Mouse (Mus musculus) intestine, embryonic 14.5 days (tissue): ENCODE results near the gene Fxyd3. TPM values are rescaled to one million over a fixed set of nuclear protein-coding genes. Genes with fewer than 3 reads are reported as not detected.

ENCODE experiments used
- ATAC-seq: fragments of 200-750 bp; cut with Nextera tagmentation; replicated peaks from 2 replicates; pipeline ENCODE4 v1.8.0; 2017; ENCODE audit warnings: low read depth, moderate number of reproducible peaks, moderate TSS enrichment, moderate library complexity; ENCODE audit not compliant: low FRiP score, low TSS enrichment
- DNase-seq: peaks from one replicate; pipeline ENCODE4 v3.0.0-alpha.2; 2018; ENCODE audit warnings: low spot score
- H3K27ac ChIP-seq: fragments of 300-500 bp; sonication (generic); 2 replicates; pipeline ENCODE4 v1.5.1; 2014; ENCODE audit warnings: low read depth, mild to moderate bottlenecking, control low read depth
- H3K27me3 ChIP-seq: fragments of 300-500 bp; sonication (generic); replicated peaks from 2 replicates; pipeline ENCODE4 v1.6.1; 2014; ENCODE audit warnings: low read length, control low read depth; ENCODE audit not compliant: control insufficient read depth, insufficient read depth
- H3K36me3 ChIP-seq: fragments of 300-500 bp; sonication (generic); 2 replicates; pipeline ENCODE4 v1.6.1; 2014; ENCODE audit warnings: low read length, control low read depth; ENCODE audit not compliant: control insufficient read depth, insufficient read depth
- H3K4me1 ChIP-seq: fragments of 300-500 bp; sonication (generic); replicated peaks from 2 replicates; pipeline ENCODE4 v1.6.1; 2014; ENCODE audit warnings: low read length, control low read depth, mixed read lengths; ENCODE audit not compliant: control insufficient read depth, insufficient read depth
- H3K4me2 ChIP-seq: fragments of 300-500 bp; sonication (generic); 2 replicates; pipeline ENCODE4 v1.6.1; 2014; ENCODE audit warnings: low read length
- H3K4me3 ChIP-seq: fragments of 300-500 bp; sonication (generic); 2 replicates; pipeline ENCODE4 v1.5.1; 2014; ENCODE audit warnings: low read depth, low read length, control low read depth, mixed read lengths
- H3K9ac ChIP-seq: fragments of 300-500 bp; sonication (generic); 2 replicates; pipeline ENCODE4 v1.6.1; 2014; ENCODE audit warnings: mild to moderate bottlenecking, low read length
- H3K9me3 ChIP-seq: fragments of 300-500 bp; sonication (generic); 2 replicates; pipeline ENCODE4 v1.6.1; 2016; ENCODE audit warnings: low read length, control low read depth; ENCODE audit not compliant: control insufficient read depth
- WGBS: fragments of 180-500 bp; shearing (Covaris S2); extraction: QIAGEN DNeasy Blood & Tissue Kit; methylation state at CpG from one replicate; pipeline ENCODE4 v1.1.7; 2014; 5-methylcytosine and 5-hydroxymethylcytosine counted together
- polyA plus RNA-seq: library from polyadenylated mRNA; unstranded; fragments of >200 nt; fragmentation: Nextera tagmentation; extraction: Ambion mirVana; gene quantifications from 2 replicates; pipeline ENCODE4 v1.2.1, GENCODE M21; 2014

The Fxyd3 gene
- polyA plus RNA-seq, 1 experiment from 2014 or later = 71.5 TPM

DNA sequence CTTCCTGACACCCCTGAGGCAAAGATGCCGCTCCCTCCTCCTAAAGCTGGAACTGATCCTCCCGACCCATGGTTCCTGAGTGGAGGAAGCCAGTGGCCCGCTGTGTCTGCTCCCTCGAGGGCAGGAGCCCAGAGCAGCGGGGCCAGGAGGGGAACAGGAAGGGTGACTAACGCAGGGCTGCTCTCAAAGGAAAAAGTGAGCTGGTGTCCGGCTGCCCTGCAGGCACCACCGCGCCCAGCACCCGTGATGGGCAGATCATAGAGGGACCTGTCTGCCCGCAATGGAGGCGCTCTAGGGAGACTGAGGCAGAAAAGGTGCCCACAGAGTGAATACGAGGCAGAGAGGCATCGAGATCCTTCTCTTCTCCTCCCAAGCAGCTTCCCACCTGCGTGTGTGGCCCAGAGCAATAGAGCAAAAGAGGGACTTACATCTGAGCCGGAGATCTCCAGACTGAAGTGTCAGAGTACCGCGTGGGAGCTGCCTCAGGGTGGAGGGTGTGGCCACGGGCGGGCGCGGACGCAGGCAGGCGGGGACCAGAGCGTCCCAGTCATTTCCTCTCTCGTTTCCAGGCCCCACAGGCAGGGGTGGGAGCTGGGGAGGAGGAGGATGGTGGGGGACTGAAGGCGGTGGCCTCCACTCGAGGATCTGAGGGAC lies 34.7 kb downstream of the Fxyd3 start:
- ATAC-seq (0 out of 2 replicates have a peak, but pooled peaks have one; percentile 34), DNase-seq (no peak)
- Histone ChIP-seq H3K27me3 (peaks cover 25% of the 10 kb centered on the region), H3K4me3 (peak overlapping the region; percentile 30), H3K4me2 (peak overlapping the region; percentile 47), H3K9ac (0 out of 2 replicates have a peak overlapping the region, but pooled peaks have one; percentile 14), H3K27ac (no peak overlapping the region), H3K4me1 (0 out of 2 replicates have a peak, but pooled peaks cover 7% of the 10 kb centered on the region), H3K9me3 (no peaks in the 10 kb centered on the region), H3K36me3 (no peaks in the 10 kb centered on the region)
- 3% methylated on average over 28 of the region's 28 CpGs for WGBS

DNA sequence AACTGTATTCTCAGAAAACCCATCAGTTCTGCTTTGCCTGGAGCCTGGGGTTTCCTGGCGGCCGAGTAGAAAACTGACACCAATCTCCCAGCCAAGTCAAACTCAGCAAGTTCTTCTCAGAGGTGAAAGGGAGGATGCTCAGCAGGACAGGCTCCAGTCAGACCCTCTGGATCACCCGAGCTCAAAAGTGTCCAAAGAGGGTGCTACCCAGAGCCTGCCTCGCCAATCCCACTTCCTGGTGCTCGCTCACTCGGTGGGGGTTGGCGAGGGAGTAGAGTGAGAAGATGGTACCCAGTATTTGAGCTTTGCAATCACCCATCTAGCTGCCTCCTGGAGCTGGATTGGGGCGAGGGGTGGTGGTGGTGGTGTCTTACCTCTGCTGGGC lies 35.5 kb downstream of the Fxyd3 start:
- no peak overlapping the region for H3K4me2 ChIP-seq
- 39% methylated on average over 8 of the region's 8 CpGs for WGBS
- no peak for DNase-seq
- H3K36me3 ChIP-seq = no peaks in the 10 kb centered on the region
- peaks cover 25% of the 10 kb centered on the region for H3K27me3 ChIP-seq
- no peak overlapping the region for H3K27ac ChIP-seq
- H3K4me3 ChIP-seq = no peak overlapping the region
- no peak overlapping the region for H3K9ac ChIP-seq
- no peak for ATAC-seq
- no peaks in the 10 kb centered on the region for H3K9me3 ChIP-seq
- H3K4me1 ChIP-seq = 0 out of 2 replicates have a peak, but pooled peaks cover 7% of the 10 kb centered on the region

DNA sequence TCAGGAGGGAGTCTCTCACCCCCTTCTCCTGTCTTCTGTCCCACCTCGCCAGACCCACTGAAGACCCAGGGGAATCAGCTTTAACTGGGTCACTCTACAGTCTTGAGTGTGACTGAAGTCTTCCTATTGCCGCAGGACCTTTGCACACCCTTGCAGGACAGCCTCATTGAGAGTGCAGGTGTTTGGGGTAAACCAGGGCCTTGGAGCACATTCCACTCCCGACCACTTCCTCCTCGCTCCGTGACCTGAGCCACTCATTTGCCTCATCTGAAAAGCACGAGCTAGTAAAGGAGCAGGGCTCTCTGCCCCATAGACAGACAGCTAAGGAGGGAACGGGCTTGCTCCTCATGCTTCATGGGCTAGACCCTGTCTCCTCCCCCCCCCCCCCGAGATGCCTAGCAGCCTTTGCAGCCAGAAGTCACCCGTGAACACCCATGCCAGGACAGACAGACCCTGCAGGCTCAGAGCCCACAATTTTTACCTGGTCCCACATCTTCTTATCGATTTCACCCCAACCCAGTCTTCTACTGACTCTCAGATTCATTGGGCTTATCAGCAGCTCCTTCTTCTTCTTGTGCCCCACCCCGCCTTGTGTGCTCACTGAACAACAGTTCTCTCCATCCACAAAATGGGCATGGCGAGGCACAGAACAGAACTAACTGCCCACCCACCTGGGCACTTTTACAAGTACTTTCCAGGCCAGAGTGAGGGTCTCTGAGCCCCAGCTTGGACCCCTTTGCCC lies 36.1 kb downstream of the Fxyd3 start:
- ATAC-seq (no peak), DNase-seq (no peak)
- H3K27ac ChIP-seq = no peak overlapping the region
- H3K36me3 ChIP-seq = no peaks in the 10 kb centered on the region
- 73% methylated on average over 12 of the region's 12 CpGs for whole genome bisulfite sequencing
- 0 out of 2 replicates have a peak, but pooled peaks cover 7% of the 10 kb centered on the region for H3K4me1 ChIP-seq
- no peaks in the 10 kb centered on the region for H3K9me3 ChIP-seq
- H3K4me2 ChIP-seq = no peak overlapping the region
- no peak overlapping the region for H3K9ac ChIP-seq
- H3K27me3 ChIP-seq = peaks cover 25% of the 10 kb centered on the region
- H3K4me3 ChIP-seq = no peak overlapping the region

DNA sequence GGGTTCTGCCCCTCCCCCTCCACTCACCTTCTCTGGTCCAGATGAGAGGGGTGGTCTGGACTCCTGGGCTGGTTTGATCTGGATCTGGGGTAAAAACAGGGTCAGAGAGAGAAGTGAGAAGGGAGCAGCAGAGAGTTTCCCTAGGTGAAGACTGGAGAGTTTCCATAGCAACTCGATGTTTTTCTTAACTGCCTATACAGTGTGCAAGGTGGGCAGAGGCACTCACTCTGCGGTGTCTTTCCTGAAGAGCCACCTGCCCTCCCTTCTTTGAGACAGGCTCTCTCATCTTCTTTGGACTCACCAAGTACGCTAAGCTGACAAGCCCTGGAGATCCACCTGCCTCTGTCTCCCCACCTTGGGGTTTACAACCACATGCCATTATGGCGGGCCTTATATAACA lies 37.5 kb downstream of the Fxyd3 start:
- no peak for DNase-seq
- no peak overlapping the region for H3K4me3 ChIP-seq
- H3K27ac ChIP-seq = no peak overlapping the region
- H3K4me1 ChIP-seq = 0 out of 2 replicates have a peak, but pooled peaks cover 7% of the 10 kb centered on the region
- no peaks in the 10 kb centered on the region for H3K9me3 ChIP-seq
- H3K27me3 ChIP-seq = peaks cover 16% of the 10 kb centered on the region
- no peak for ATAC-seq
- no peaks in the 10 kb centered on the region for H3K36me3 ChIP-seq
- no peak overlapping the region for H3K9ac ChIP-seq
- 81% methylated on average over 4 of the region's 4 CpGs for WGBS
- H3K4me2 ChIP-seq = no peak overlapping the region

- H3K27me3 ChIP-seq = peaks cover 8% of the 10 kb centered on the region
- no peaks in the 10 kb centered on the region for H3K9me3 ChIP-seq
- H3K4me3 ChIP-seq = no peak overlapping the region
- DNase-seq (no peak), ATAC-seq (no peak)
- H3K9ac ChIP-seq = no peak overlapping the region
- H3K4me2 ChIP-seq = no peak overlapping the region
- WGBS = 60% methylated on average over 2 of the region's 2 CpGs
- no peak overlapping the region for H3K27ac ChIP-seq
- no peaks in the 10 kb centered on the region for H3K36me3 ChIP-seq
- 0 out of 2 replicates have a peak, but pooled peaks cover 7% of the 10 kb centered on the region for H3K4me1 ChIP-seq
These were observed 38.8 kb downstream of the Fxyd3 start for GRCm38 (mm10) chr7:31037675-31038074.

DNA sequence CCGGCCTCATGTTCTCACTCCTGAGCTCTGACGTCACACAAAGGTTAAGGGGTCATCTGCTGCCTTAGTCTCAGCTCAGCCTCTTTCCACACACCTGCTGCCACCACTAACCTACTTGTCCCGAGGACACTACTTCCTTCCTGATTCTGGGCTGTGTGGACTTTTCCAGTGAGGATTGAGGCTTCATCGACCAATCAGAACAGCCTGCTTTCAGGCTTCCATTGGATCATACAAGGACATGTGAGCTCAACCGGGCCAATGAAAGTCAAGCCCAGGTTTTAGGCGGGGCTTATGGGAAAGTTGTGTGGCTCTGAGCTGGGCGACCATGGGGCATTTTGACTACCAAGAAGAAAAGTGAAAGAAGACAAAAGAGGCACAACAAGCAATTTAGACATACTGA lies 39.6 kb downstream of the Fxyd3 start:
- 0 out of 2 replicates have a peak, but pooled peaks cover 4% of the 10 kb centered on the region for H3K4me1 ChIP-seq
- H3K27me3 ChIP-seq = peaks cover 4% of the 10 kb centered on the region
- no peak overlapping the region for H3K9ac ChIP-seq
- ATAC-seq (no peak), DNase-seq (no peak)
- no peaks in the 10 kb centered on the region for H3K36me3 ChIP-seq
- no peaks in the 10 kb centered on the region for H3K9me3 ChIP-seq
- no peak overlapping the region for H3K4me3 ChIP-seq
- H3K4me2 ChIP-seq = no peak overlapping the region
- no peak overlapping the region for H3K27ac ChIP-seq
- WGBS = 86% methylated on average over 7 of the region's 7 CpGs

- no peaks in the 10 kb centered on the region for H3K36me3 ChIP-seq
- H3K4me1 ChIP-seq = no peaks in the 10 kb centered on the region
- no peak overlapping the region for H3K4me3 ChIP-seq
- ATAC-seq = no peak
- H3K9ac ChIP-seq = no peak overlapping the region
- no peak for DNase-seq
- H3K9me3 ChIP-seq = no peaks in the 10 kb centered on the region
- H3K4me2 ChIP-seq = no peak overlapping the region
- no peak overlapping the region for H3K27ac ChIP-seq
- 76% methylated on average over 11 of the region's 11 CpGs for WGBS
- no peaks in the 10 kb centered on the region for H3K27me3 ChIP-seq
These were observed 41.2 kb downstream of the Fxyd3 start for GRCm38 (mm10) chr7:31035291-31035690.

DNA sequence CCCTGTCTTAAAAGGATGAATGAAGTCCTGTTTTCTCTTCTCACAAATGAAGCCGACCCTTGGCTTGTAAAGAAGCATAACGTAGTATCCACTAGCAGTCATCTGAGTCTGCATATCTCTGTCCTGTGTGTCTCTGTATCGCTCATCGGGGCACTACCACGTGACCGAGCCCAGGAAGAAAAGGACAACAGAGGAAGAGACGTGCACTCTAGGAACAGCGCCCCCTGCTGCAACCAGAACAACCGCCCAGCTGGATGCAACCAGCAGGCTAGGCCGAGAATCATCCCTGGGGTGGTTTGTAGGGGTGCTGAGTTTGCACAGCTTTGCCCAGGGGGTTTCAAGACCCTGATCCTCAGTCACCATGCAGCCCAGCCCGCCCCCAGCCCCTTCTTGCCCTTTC lies 41.7 kb downstream of the Fxyd3 start:
- ATAC-seq (no peak), DNase-seq (no peak)
- 69% methylated on average over 11 of the region's 11 CpGs for WGBS
- Histone ChIP-seq H3K9me3 (no peaks in the 10 kb centered on the region), H3K4me3 (no peak overlapping the region), H3K27ac (no peak overlapping the region), H3K4me2 (no peak overlapping the region), H3K9ac (no peak overlapping the region), H3K4me1 (no peaks in the 10 kb centered on the region), H3K36me3 (no peaks in the 10 kb centered on the region), H3K27me3 (no peaks in the 10 kb centered on the region)
